Mouse (Mus musculus) cerebellum, adult 9-11 months (tissue): ENCODE results near the gene Tspan2.

Experiments
- DNase-seq: peaks from one replicate; pipeline ENCODE4 v3.0.0; 2022

Gene Tspan2

GRCm38 (mm10) chr3:102773018-102773417, 38.7 kb downstream of the Tspan2 start:
- DNase-seq: peak; percentile 85

GRCm38 (mm10) chr3:102782618-102783017, 48.3 kb downstream of the Tspan2 start, which contains the start of gene Tshb:
Tshb (minus strand) TSS chr3:102782718.
- no peak for DNase-seq

GRCm38 (mm10) chr3:102787369-102787768, 53.0 kb downstream of the Tspan2 start:
- DNase-seq: no peak

GRCm38 (mm10) chr3:102803937-102804336, 69.6 kb downstream of the Tspan2 start:
- DNase-seq: peak; percentile 55

GRCm38 (mm10) chr3:102842386-102842785, 108.1 kb downstream of the Tspan2 start:
- DNase-seq: no peak

- no peak for DNase-seq
Observed at GRCm38 (mm10) chr3:102848661-102849060, 114.3 kb downstream of the Tspan2 start.
